Mouse (Mus musculus) limb, embryonic 14.5 days (tissue): ENCODE measurements at regions not wholly inside any gene's neighbourhood (a gene's known extent, or its start where the extent isn't known, plus 50 kb on each side); places are given as distances from the start of the nearest gene placed in this dataset.

Experiments used
- ATAC-seq: fragments of 200-750 bp; cut with Nextera tagmentation; 2 replicates; pipeline ENCODE4 v1.8.0; 2017; ENCODE audit warnings: low read depth, moderate number of reproducible peaks, moderate TSS enrichment; ENCODE audit not compliant: low FRiP score
- DNase-seq: peaks from one replicate; pipeline ENCODE4 v3.0.0-alpha.2; 2015; ENCODE audit warnings: low spot score
- H3K27ac ChIP-seq: fragments of 300-500 bp; sonication (generic); replicated peaks from 2 replicates; pipeline ENCODE4 v1.5.1; 2014; ENCODE audit warnings: low read depth, mild to moderate bottlenecking, low read length, moderate library complexity, mixed read lengths
- H3K27me3 ChIP-seq: fragments of 300-500 bp; sonication (generic); 2 replicates; pipeline ENCODE4 v1.6.1; 2014; ENCODE audit warnings: low read length, mixed read lengths; ENCODE audit not compliant: control insufficient read depth, insufficient read depth
- H3K36me3 ChIP-seq: fragments of 300-500 bp; sonication (generic); 2 replicates; pipeline ENCODE4 v1.6.1; 2014; ENCODE audit warnings: mild to moderate bottlenecking, low read length, moderate library complexity, mixed read lengths; ENCODE audit not compliant: control insufficient read depth, insufficient read depth
- H3K4me1 ChIP-seq: fragments of 300-500 bp; sonication (generic); 2 replicates; pipeline ENCODE4 v1.6.1; 2014; ENCODE audit warnings: antibody characterized with exemption, low read length, mixed read lengths; ENCODE audit not compliant: control insufficient read depth, insufficient read depth
- H3K4me2 ChIP-seq: fragments of 300-500 bp; sonication (generic); replicated peaks from 2 replicates; pipeline ENCODE4 v1.6.1; 2014; ENCODE audit warnings: low read depth, mild to moderate bottlenecking, low read length, moderate library complexity; ENCODE audit not compliant: severe bottlenecking
- H3K4me3 ChIP-seq: fragments of 300-500 bp; sonication (generic); replicated peaks from 2 replicates; pipeline ENCODE4 v1.5.1; 2014; ENCODE audit warnings: low read length
- H3K9ac ChIP-seq: fragments of 300-500 bp; sonication (generic); 2 replicates; pipeline ENCODE4 v1.6.1; 2014; ENCODE audit warnings: mild to moderate bottlenecking, low read depth, low read length, moderate library complexity; ENCODE audit not compliant: severe bottlenecking
- H3K9me3 ChIP-seq: fragments of 300-500 bp; sonication (generic); 2 replicates; pipeline ENCODE4 v1.6.1; 2016; ENCODE audit warnings: low read length; ENCODE audit not compliant: control insufficient read depth
- POLR2A ChIP-seq: fragments of 200-500 bp; IDR thresholded peaks from 2 replicates; pipeline ENCODE4 v1.8.0; 2012; ENCODE audit warnings: inconsistent platforms, mild to moderate bottlenecking, moderate library complexity, borderline replicate concordance; ENCODE audit not compliant: insufficient read depth, insufficient read length; ENCODE audit errors: extremely low read depth
- WGBS: fragments of 180-500 bp; shearing (Covaris S2); extraction: QIAGEN DNeasy Blood & Tissue Kit; methylation state at CpG from one replicate; pipeline ENCODE4 v1.1.7; 2014; 5-methylcytosine and 5-hydroxymethylcytosine counted together

DNA sequence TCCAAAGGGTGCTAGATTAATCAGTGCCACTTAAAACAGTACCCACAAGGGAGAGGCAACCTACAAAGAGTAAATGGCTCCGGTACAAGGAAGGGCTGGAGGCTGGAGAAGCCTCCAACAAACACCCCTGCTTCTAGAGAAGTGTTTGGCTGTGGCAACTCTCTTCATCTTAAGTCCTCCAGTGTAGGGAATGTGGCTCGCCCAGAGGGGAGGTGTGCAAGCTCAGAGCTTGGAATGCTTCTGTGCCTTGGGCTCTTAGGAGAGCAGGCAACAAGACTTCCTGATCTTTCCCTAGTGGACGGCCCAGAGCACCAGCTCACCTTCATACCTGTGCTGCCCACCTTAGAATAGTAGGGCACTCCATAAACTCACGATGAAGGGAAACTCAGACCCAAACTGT, 92.4 kb downstream of the Fam53a start:
- WGBS, result 59% methylated on average over 4 of the region's 4 CpGs
- ATAC-seq, result no peak

DNA sequence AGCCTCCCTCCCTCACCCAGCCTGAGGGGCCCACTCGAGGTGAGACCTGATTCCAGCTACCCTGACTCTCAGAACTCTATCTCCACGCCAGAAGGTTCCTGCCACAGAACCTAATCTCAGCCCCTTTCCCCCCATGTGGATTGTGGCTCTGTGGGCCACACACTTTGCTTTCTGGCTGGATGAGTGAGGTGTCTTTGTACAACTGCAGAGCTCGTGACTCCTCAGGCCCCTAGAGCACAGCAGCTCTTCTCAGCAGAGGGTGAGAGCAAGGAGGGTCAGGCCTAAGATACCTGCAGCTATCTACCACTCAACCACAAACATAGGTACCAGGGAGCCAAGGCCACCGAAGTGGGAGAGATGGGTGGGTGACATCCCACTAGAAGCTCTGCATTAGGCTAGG, 93.2 kb downstream of the Fam53a start:
- H3K27ac ChIP-seq, result no peak overlapping the region
- no peak for TF ChIP-seq POLR2A

More for the DNA sequence above, 92.4 kb downstream of the Fam53a start:
- Histone ChIP-seq H3K9ac (no peak overlapping the region), H3K4me2 (no peak overlapping the region), H3K27ac (no peak overlapping the region), H3K27me3 (peaks cover 80% of the 10 kb centered on the region), H3K9me3 (no peaks in the 10 kb centered on the region), H3K4me3 (no peak overlapping the region), H3K4me1 (peaks cover 5% of the 10 kb centered on the region; the same call in 1 of the 2 replicates), H3K36me3 (no peaks in the 10 kb centered on the region)
- no peak for DNase-seq
- TF ChIP-seq POLR2A, result no peak

GRCm38 (mm10) chr5:33535145-33536010, 94.1 kb downstream of the Fam53a start:
- no peak overlapping the region for H3K27ac ChIP-seq
- peaks cover 69% of the 10 kb centered on the region for H3K27me3 ChIP-seq
- H3K4me1 ChIP-seq, result peaks cover 5% of the 10 kb centered on the region; the same call in 1 of the 2 replicates
- H3K4me3 ChIP-seq, result 0 out of 2 replicates have a peak overlapping the region, but pooled peaks have one; percentile 8
- 8% methylated on average over 21 of the region's 21 CpGs for WGBS
- DNase-seq (no peak), ATAC-seq (no peak)
- H3K9me3 ChIP-seq, result no peaks in the 10 kb centered on the region
- H3K4me2 ChIP-seq, result no peak overlapping the region; the same call in 1 of the 2 replicates
- TF ChIP-seq POLR2A, result no peak
- no peak overlapping the region for H3K9ac ChIP-seq
- no peaks in the 10 kb centered on the region for H3K36me3 ChIP-seq

More for the DNA sequence above, 93.2 kb downstream of the Fam53a start:
- no peak overlapping the region for H3K4me3 ChIP-seq
- 67% methylated on average over 4 of the region's 4 CpGs for WGBS
- peaks cover 78% of the 10 kb centered on the region for H3K27me3 ChIP-seq
- H3K4me1 ChIP-seq, result peaks cover 5% of the 10 kb centered on the region; the same call in 1 of the 2 replicates
- no peak overlapping the region for H3K9ac ChIP-seq
- H3K36me3 ChIP-seq, result no peaks in the 10 kb centered on the region
- no peak for ATAC-seq
- no peak for DNase-seq
- H3K4me2 ChIP-seq, result no peak overlapping the region
- H3K9me3 ChIP-seq, result no peaks in the 10 kb centered on the region

DNA sequence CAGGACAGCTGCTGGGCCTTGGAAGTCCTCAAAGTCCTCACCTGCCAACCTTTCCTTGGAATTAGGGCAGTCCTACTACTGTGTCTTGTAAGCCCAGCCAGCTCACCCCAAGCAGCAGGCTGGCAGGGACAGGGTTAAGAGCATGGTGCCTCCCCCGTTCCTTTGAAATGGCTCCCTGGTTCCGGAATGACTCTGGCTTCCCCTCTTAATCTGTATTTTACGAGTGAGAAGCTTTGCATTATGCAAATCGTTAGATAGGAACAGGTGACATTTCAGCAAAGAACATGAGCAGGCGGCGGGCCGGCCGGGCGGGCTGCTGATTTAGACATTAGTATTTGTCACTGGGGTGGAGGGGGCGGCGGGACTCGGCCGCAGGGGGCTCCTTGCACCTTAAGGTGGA, 95.1 kb downstream of the Fam53a start:
- H3K27ac ChIP-seq, result no peak overlapping the region
- H3K9me3 ChIP-seq, result no peaks in the 10 kb centered on the region
- H3K4me2 ChIP-seq, result no peak overlapping the region
- peaks cover 9% of the 10 kb centered on the region; the same call in 1 of the 2 replicates for H3K4me1 ChIP-seq
- WGBS, result 1% methylated on average over 11 of the region's 13 CpGs
- no peaks in the 10 kb centered on the region for H3K36me3 ChIP-seq
- ATAC-seq (no peak), DNase-seq (no peak)
- no peak overlapping the region for H3K4me3 ChIP-seq
- peaks cover 63% of the 10 kb centered on the region for H3K27me3 ChIP-seq
- TF ChIP-seq POLR2A, result no peak
- H3K9ac ChIP-seq, result no peak overlapping the region

DNA sequence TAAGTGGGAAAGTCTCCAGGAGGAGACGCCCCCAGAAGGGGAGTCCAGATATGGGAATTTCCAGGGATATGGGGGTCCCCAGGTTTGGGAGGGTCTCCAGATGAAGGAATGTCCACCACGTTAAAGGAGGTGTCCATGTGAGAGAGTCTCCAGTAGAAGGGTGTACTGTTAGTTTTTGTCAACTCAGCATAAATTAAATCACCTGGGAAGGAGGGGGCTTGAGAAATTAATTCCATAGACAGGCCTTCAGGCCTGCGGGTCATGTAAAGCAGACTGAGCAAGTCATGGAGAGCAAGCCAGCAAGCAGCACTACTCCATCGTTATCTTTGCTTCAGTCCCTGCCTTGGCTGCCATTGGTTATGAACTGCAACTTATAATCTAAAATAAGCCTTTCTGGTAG, 96.2 kb downstream of the Fam53a start:
- WGBS, result 87% methylated on average over 4 of the region's 4 CpGs
- Histone ChIP-seq H3K4me2 (no peak overlapping the region), H3K9me3 (no peaks in the 10 kb centered on the region), H3K27ac (no peak overlapping the region), H3K27me3 (peaks cover 65% of the 10 kb centered on the region), H3K4me3 (no peak overlapping the region), H3K9ac (no peak overlapping the region), H3K4me1 (peaks cover 9% of the 10 kb centered on the region; the same call in 1 of the 2 replicates), H3K36me3 (no peaks in the 10 kb centered on the region)
- no peak for ATAC-seq
- TF ChIP-seq POLR2A, result no peak
- DNase-seq, result no peak
